Comparison of ENCODE assay signal across 9 mouse cellular contexts in the genomic region with DNA sequence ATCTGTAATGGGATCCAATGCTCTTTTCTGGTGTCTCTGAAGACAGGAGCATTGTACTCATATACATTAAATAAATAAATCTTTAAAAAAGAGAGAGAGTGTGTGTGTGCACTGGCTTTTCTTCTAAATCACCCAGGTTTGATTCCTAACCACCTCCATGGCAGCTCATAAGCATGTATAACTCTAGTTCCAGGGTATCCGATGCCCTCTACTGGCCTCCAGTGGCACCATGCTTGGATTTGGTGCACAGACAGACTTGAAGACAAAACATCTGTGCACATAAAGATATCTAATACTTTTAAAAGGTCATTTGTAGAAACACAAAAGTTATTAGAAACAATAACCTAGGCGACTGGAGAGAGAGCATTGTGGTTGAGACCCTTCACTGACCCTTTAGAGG. TPM values are rescaled to one million over a fixed set of nuclear protein-coding genes. Genes with fewer than 3 reads are reported as not detected.
DNase-seq lines count a peak whose midpoint lies in the region; ATAC-seq and TF ChIP-seq lines count a peak whose summit lies in the region.
"Had no signal": no experiment of that assay in that cellular context is flagged by ENCODE, and none has a peak within 500 bp of the region (broad histone marks: within the 10 kb centered on the region; RNA-seq: fewer than 3 reads in every experiment).

No protein-coding gene starts in this region.

- H3K9me3 ChIP-seq in kidney, embryonic 16.5 days (ENCODE audit: low read length): no peaks in the 10 kb centered on the region
- H3K9me3 ChIP-seq in MEL (replicated peaks; ENCODE audit: insufficient read depth, low read length): no peaks in the 10 kb centered on the region
- H3K9me3 ChIP-seq: heart, embryonic 13.5 days; midbrain, embryonic 12.5 days had no signal

- no peaks in the 10 kb centered on the region for H3K27me3 ChIP-seq in kidney, embryonic 16.5 days (ENCODE audit: insufficient read depth, low read length)
- no peaks in the 10 kb centered on the region for H3K27me3 ChIP-seq in MEL (ENCODE audit: control insufficient read depth in 1 of 2, insufficient read depth in 2 of 2, low read length in 2 of 2)
- H3K27me3 ChIP-seq: heart, embryonic 13.5 days; midbrain, embryonic 12.5 days had no signal

- TF ChIP-seq EP300 in MEL (IDR thresholded peaks at IDR 0.05; ENCODE audit: low read depth in 1 of 2, low read length in 2 of 2): no peak

- H3K9ac ChIP-seq in kidney, embryonic 16.5 days (replicated peaks; ENCODE audit: low read length): no peak overlapping the region
- no peak overlapping the region for H3K9ac ChIP-seq in MEL (ENCODE audit: control insufficient read depth, low read depth, low read length, poor library complexity, severe bottlenecking)
- H3K9ac ChIP-seq: heart, embryonic 13.5 days; midbrain, embryonic 12.5 days had no signal

- H3K4me2 ChIP-seq in kidney, embryonic 16.5 days (replicated peaks; ENCODE audit: low read depth, low read length): no peak overlapping the region
- H3K4me2 ChIP-seq: heart, embryonic 13.5 days; midbrain, embryonic 12.5 days had no signal

- H3K4me3 ChIP-seq in kidney, embryonic 16.5 days (ENCODE audit: low read length): no peak overlapping the region
- no peak overlapping the region for H3K4me3 ChIP-seq in MEL (ENCODE audit: control insufficient read depth in 1 of 2, insufficient read depth in 1 of 2, low read depth in 2 of 2, low read length in 2 of 2)
- H3K4me3 ChIP-seq: heart, embryonic 13.5 days; midbrain, embryonic 12.5 days had no signal

- DNase-seq in kidney, adult 18-20 months: peak; percentile 48
- peak; percentile 78 for DNase-seq in CD4-positive, CD25-positive, alpha-beta regulatory T cell, adult 2 months (ENCODE audit: low read depth, low spot score)
- peak; percentile 72 for DNase-seq in MEL (ENCODE audit: low read depth, low spot score)
- DNase-seq in embryo, embryonic 11 days: peak; percentile 66
- peak; percentile 38 to 48 for DNase-seq in lung, adult 18-20 months
- peak; percentile 27 to 31 for DNase-seq in thymus, postnatal 36 days

- no peak for TF ChIP-seq POLR2A in MEL (IDR thresholded peaks at IDR 0.05; ENCODE audit: control insufficient read depth in 1 of 2, insufficient read depth in 1 of 2, low read depth in 1 of 2, low read length in 2 of 2, poor library complexity in 1 of 2)

- peaks cover 25% of the 10 kb centered on the region for H3K36me3 ChIP-seq in kidney, embryonic 16.5 days (ENCODE audit: insufficient read depth, low read length)
- H3K36me3 ChIP-seq in MEL (ENCODE audit: control insufficient read depth in 1 of 2, insufficient read depth in 2 of 2, low read length in 2 of 2): peaks cover 4% of the 10 kb centered on the region in 2 experiments

- no peaks in the 10 kb centered on the region; the same call in 1 of the 2 replicates for H3K79me2 ChIP-seq in MEL (ENCODE audit: control insufficient read depth, insufficient read depth, low read length, poor library complexity)

- no peak overlapping the region for H3K27ac ChIP-seq in kidney, embryonic 16.5 days (ENCODE audit: low read length)
- no peak overlapping the region for H3K27ac ChIP-seq in MEL (ENCODE audit: control insufficient read depth, low read depth, low read length)
- H3K27ac ChIP-seq: heart, embryonic 13.5 days; midbrain, embryonic 12.5 days had no signal

- TF ChIP-seq RAD21 in MEL (IDR thresholded peaks at IDR 0.05; ENCODE audit: low read depth, low read length): peak; percentile 80

- no peaks in the 10 kb centered on the region for H3K4me1 ChIP-seq in kidney, embryonic 16.5 days (ENCODE audit: insufficient read depth, low read length)
- peaks cover 2 to 4% of the 10 kb centered on the region in 2 experiments; a peak in 2 of 4 replicates for H3K4me1 ChIP-seq in MEL (ENCODE audit: control insufficient read depth in 1 of 2, insufficient read depth in 2 of 2, low read length in 2 of 2)
- H3K4me1 ChIP-seq: midbrain, embryonic 12.5 days had no signal

- TF ChIP-seq CTCF in MEL (IDR thresholded peaks at IDR 0.05 in 2 of 3, conservative IDR thresholded peaks at IDR 0.05 in 1 of 3; ENCODE audit: control insufficient read depth in 1 of 3, insufficient read depth in 1 of 3, low read depth in 2 of 3, low read length in 3 of 3, poor library complexity in 1 of 3, severe bottlenecking in 1 of 3): peak; percentile 67 to 79 (median 74)

- 42% methylated on average over 2 of the region's 2 CpGs for WGBS in kidney, embryonic 16.5 days

- ATAC-seq in kidney, embryonic 16.5 days (ENCODE audit: low FRiP score, low TSS enrichment): no peak

TF ChIP-seq in MEL, 35 proteins besides CTCF, POLR2A, EP300 and RAD21:
- peak; percentile 79 for TF ChIP-seq SMC3 (IDR thresholded peaks at IDR 0.05; ENCODE audit: low read depth, low read length)
- TF ChIP-seq ZC3H11A (IDR thresholded peaks at IDR 0.05; ENCODE audit: low read depth, low read length): peak; percentile 50
- TF ChIP-seq ZMIZ1 (IDR thresholded peaks at IDR 0.05; ENCODE audit: low read depth, low read length): no peak

RNA-seq across cellular contexts. Expression of a gene that starts 9.5 kb away (rescaled TPM):
- 5.0 and 6.1 TPM in 2 replicates for polyA plus RNA-seq in kidney, embryonic 16.5 days (2015; fragmentation: Nextera tagmentation; extraction: Ambion mirVana)
- total RNA-seq in MEL (2012; rRNA removed): 7.9 and 8.1 TPM in 2 replicates
- 10 to 100 TPM; 21.3 to 36.8 TPM for polyA plus RNA-seq in MEL (2012; ENCODE audit: insufficient read depth in 1 of 2, insufficient read length in 2 of 2, low read depth in 1 of 2, low replicate concordance in 2 of 2, missing spikeins in 1 of 2)

RNA-seq across cellular contexts. Expression of a gene that starts 35.7 kb away (rescaled TPM):
- 0.54 and 0.68 TPM in 2 replicates for polyA plus RNA-seq in kidney, embryonic 16.5 days (2015; fragmentation: Nextera tagmentation; extraction: Ambion mirVana)
- not detected in 2 replicates for total RNA-seq in MEL (2012; rRNA removed)
- polyA plus RNA-seq in MEL (2012; ENCODE audit: insufficient read depth in 1 of 2, insufficient read length in 2 of 2, low read depth in 1 of 2, low replicate concordance in 2 of 2, missing spikeins in 1 of 2): not detected

RNA-seq across cellular contexts. Expression of a gene that starts 45.2 kb away (rescaled TPM):
- 0.15 and 0.32 TPM in 2 replicates for polyA plus RNA-seq in kidney, embryonic 16.5 days (2015; fragmentation: Nextera tagmentation; extraction: Ambion mirVana)
- total RNA-seq in MEL (2012; rRNA removed): not detected in 2 replicates
- polyA plus RNA-seq in MEL (2012; ENCODE audit: insufficient read depth in 1 of 2, insufficient read length in 2 of 2, low read depth in 1 of 2, low replicate concordance in 2 of 2, missing spikeins in 1 of 2): not detected
- polyA plus RNA-seq: heart, embryonic 13.5 days; midbrain, embryonic 12.5 days had no signal
